Mouse (Mus musculus) spleen, embryonic (tissue): ENCODE data around the gene Afg1l.

Experiments
- CTCF ChIA-PET: fragments of 350-600 bp; sonication (Branson Sonifier 250); formaldehyde crosslinking; loops from one replicate; lab custom pipeline; 2022; lab: Charles Lee

Gene Afg1l

GRCm38 (mm10) chr10:42477550-42478340 is 620 bp downstream of the Afg1l start:
- CTCF ChIA-PET: interaction anchor here (0.6 to 0.9 kb wide), 2 partner anchors 47 to 65 kb away, joined by 3 to 6 read pairs; no protein-coding TSS in a partner anchor

- CTCF ChIA-PET: interaction anchor here (0.7 to 0.9 kb wide), 2 partner anchors 30 to 46 kb away, joined by 6 read pairs; no protein-coding TSS in a partner anchor
Measured at GRCm38 (mm10) chr10:42476774-42477475, 1.4 kb downstream of the Afg1l start.

- CTCF ChIA-PET: interaction anchor here (0.6 to 0.7 kb wide), 2 partner anchors 399 to 1523 kb away, joined by 3 read pairs; no protein-coding TSS in a partner anchor
Measured at GRCm38 (mm10) chr10:42474946-42475514, 3.3 kb downstream of the Afg1l start.

- CTCF ChIA-PET: no interaction called here
Measured at GRCm38 (mm10) chr10:42464805-42465204, 13.6 kb downstream of the Afg1l start.

- CTCF ChIA-PET: no interaction called here
Measured at GRCm38 (mm10) chr10:42464224-42464623, 14.1 kb downstream of the Afg1l start.

GRCm38 (mm10) chr10:42457557-42458191 is 20.7 kb downstream of the Afg1l start:
- CTCF ChIA-PET: no interaction called here

- CTCF ChIA-PET: no interaction called here
Measured at GRCm38 (mm10) chr10:42455981-42456380, 22.4 kb downstream of the Afg1l start.

- CTCF ChIA-PET: no interaction called here
Measured at GRCm38 (mm10) chr10:42454690-42455089, 23.7 kb downstream of the Afg1l start.

GRCm38 (mm10) chr10:42454266-42454665 is 24.1 kb downstream of the Afg1l start:
- CTCF ChIA-PET: interaction anchor here (0.5 kb wide), 1 partner anchor 124 kb away, joined by 7 read pairs; no protein-coding TSS in a partner anchor

GRCm38 (mm10) chr10:42449672-42450071 is 28.7 kb downstream of the Afg1l start:
- CTCF ChIA-PET: no interaction called here

GRCm38 (mm10) chr10:42448371-42448770 is 30.0 kb downstream of the Afg1l start:
- CTCF ChIA-PET: no interaction called here

GRCm38 (mm10) chr10:42446145-42446544 is 32.2 kb downstream of the Afg1l start:
- CTCF ChIA-PET: interaction anchor here (0.7 to 0.9 kb wide), 2 partner anchors 17 to 40 kb away, joined by 3 to 4 read pairs; no protein-coding TSS in a partner anchor

GRCm38 (mm10) chr10:42436842-42437805 is 41.2 kb downstream of the Afg1l start:
- CTCF ChIA-PET: no interaction called here

GRCm38 (mm10) chr10:42417530-42418174 is 60.7 kb downstream of the Afg1l start:
- CTCF ChIA-PET: no interaction called here

GRCm38 (mm10) chr10:42415821-42416470 is 62.4 kb downstream of the Afg1l start:
- CTCF ChIA-PET: no interaction called here

- CTCF ChIA-PET: no interaction called here
Measured at GRCm38 (mm10) chr10:42410748-42411537, 67.4 kb downstream of the Afg1l start.

GRCm38 (mm10) chr10:42390436-42390835 is 87.9 kb downstream of the Afg1l start:
- CTCF ChIA-PET: no interaction called here

GRCm38 (mm10) chr10:42388181-42388580 is 90.2 kb downstream of the Afg1l start:
- CTCF ChIA-PET: no interaction called here
